Mouse (Mus musculus): Measurements from ENCODE around the gene Klhl2. TPM values are rescaled to one million over a fixed set of nuclear protein-coding genes. Genes with fewer than 3 reads are reported as not detected.

Klhl2 gene
- polyA plus RNA-seq (2015; fragmentation: Nextera tagmentation; extraction: Ambion mirVana): 5.4 and 8.6 TPM in 2 replicates

GRCm38 (mm10) chr8:64849897-64850541, at the start of gene Klhl2:
Gene Klhl2 (minus strand): TSS chr8:64850017.
- Histone ChIP-seq H3K27ac (replicated peaks) (peak within 1 kb of the TSS; percentile 74), H3K9me3 (no peaks in the 10 kb centered on the region), H3K27me3 (replicated peaks) (no peaks in the 10 kb centered on the region), H3K4me3 (peak within 1 kb of the TSS; percentile 95), H3K4me1 (peaks cover 32% of the 10 kb centered on the region), H3K9ac (peak within 1 kb of the TSS; percentile 92), H3K36me3 (no peaks in the 10 kb centered on the region), H3K4me2 (peak within 1 kb of the TSS; percentile 95)
- ATAC-seq (ENCODE audit: extremely low read depth, insufficient number of reproducible peaks, low FRiP score, low TSS enrichment): peak; percentile 80
- under 1% methylated on average over 32 of the region's 68 CpGs for WGBS

GRCm38 (mm10) chr8:64898710-64899109, 48.9 kb upstream of the Klhl2 start:
- Histone ChIP-seq H3K36me3 (no peaks in the 10 kb centered on the region), H3K4me2 (no peak overlapping the region), H3K4me3 (no peak overlapping the region), H3K9me3 (no peaks in the 10 kb centered on the region), H3K9ac (no peak overlapping the region), H3K27ac (replicated peaks) (no peak overlapping the region), H3K4me1 (no peaks in the 10 kb centered on the region), H3K27me3 (replicated peaks) (no peaks in the 10 kb centered on the region)
- ATAC-seq (ENCODE audit: extremely low read depth, insufficient number of reproducible peaks, low FRiP score, low TSS enrichment): no peak
- 28% methylated on average over 4 of the region's 4 CpGs for WGBS

GRCm38 (mm10) chr8:64896731-64897130, 46.9 kb upstream of the Klhl2 start:
- Histone ChIP-seq H3K36me3 (no peaks in the 10 kb centered on the region), H3K9ac (no peak overlapping the region), H3K4me2 (no peak overlapping the region), H3K4me3 (no peak overlapping the region), H3K9me3 (no peaks in the 10 kb centered on the region), H3K27me3 (replicated peaks) (no peaks in the 10 kb centered on the region), H3K4me1 (no peaks in the 10 kb centered on the region), H3K27ac (replicated peaks) (no peak overlapping the region)
- no peak for ATAC-seq (ENCODE audit: extremely low read depth, insufficient number of reproducible peaks, low FRiP score, low TSS enrichment)
- WGBS: 80% methylated on average over 5 of the region's 5 CpGs

GRCm38 (mm10) chr8:64880619-64881200, 30.9 kb upstream of the Klhl2 start:
- H3K9ac ChIP-seq: no peak overlapping the region
- peaks cover 2% of the 10 kb centered on the region; the same call in 1 of the 2 replicates for H3K9me3 ChIP-seq
- H3K36me3 ChIP-seq: no peaks in the 10 kb centered on the region
- peaks cover 8% of the 10 kb centered on the region for H3K4me1 ChIP-seq
- H3K4me3 ChIP-seq: peak overlapping the region; percentile 23
- 26% methylated on average over 13 of the region's 13 CpGs for WGBS
- H3K27me3 ChIP-seq (replicated peaks): no peaks in the 10 kb centered on the region
- no peak for ATAC-seq (ENCODE audit: extremely low read depth, insufficient number of reproducible peaks, low FRiP score, low TSS enrichment)
- H3K4me2 ChIP-seq: peak overlapping the region; percentile 54
- H3K27ac ChIP-seq (replicated peaks): no peak overlapping the region

- no peak for ATAC-seq (ENCODE audit: extremely low read depth, insufficient number of reproducible peaks, low FRiP score, low TSS enrichment)
- no peaks in the 10 kb centered on the region for H3K27me3 ChIP-seq (replicated peaks)
- H3K36me3 ChIP-seq: no peaks in the 10 kb centered on the region
- H3K4me2 ChIP-seq: no peak overlapping the region
- no peak overlapping the region for H3K27ac ChIP-seq (replicated peaks)
- no peaks in the 10 kb centered on the region for H3K9me3 ChIP-seq
- 74% methylated on average over 22 of the region's 22 CpGs for WGBS
- H3K9ac ChIP-seq: no peak overlapping the region
- H3K4me1 ChIP-seq: peaks cover 8% of the 10 kb centered on the region
- no peak overlapping the region for H3K4me3 ChIP-seq
Measured at GRCm38 (mm10) chr8:64877630-64878312, 28.0 kb upstream of the Klhl2 start.

- no peaks in the 10 kb centered on the region for H3K36me3 ChIP-seq
- peaks cover 14% of the 10 kb centered on the region for H3K4me1 ChIP-seq
- WGBS: 39% methylated on average over 12 of the region's 12 CpGs
- peak overlapping the region; percentile 47 for H3K9ac ChIP-seq
- no peak for ATAC-seq (ENCODE audit: extremely low read depth, insufficient number of reproducible peaks, low FRiP score, low TSS enrichment)
- peak overlapping the region; percentile 49 for H3K4me2 ChIP-seq
- H3K9me3 ChIP-seq: no peaks in the 10 kb centered on the region; the same call in 1 of the 2 replicates
- no peaks in the 10 kb centered on the region for H3K27me3 ChIP-seq (replicated peaks)
- H3K4me3 ChIP-seq: 0 out of 2 replicates have a peak overlapping the region, but pooled peaks have one; percentile 12
- peak overlapping the region; percentile 40 for H3K27ac ChIP-seq (replicated peaks)
Measured at GRCm38 (mm10) chr8:64871469-64872165, 21.8 kb upstream of the Klhl2 start.

- H3K27me3 ChIP-seq (replicated peaks): no peaks in the 10 kb centered on the region
- 27% methylated on average over 2 of the region's 2 CpGs for WGBS
- H3K27ac ChIP-seq (replicated peaks): no peak overlapping the region
- no peak for ATAC-seq (ENCODE audit: extremely low read depth, insufficient number of reproducible peaks, low FRiP score, low TSS enrichment)
- no peaks in the 10 kb centered on the region for H3K36me3 ChIP-seq
- H3K9me3 ChIP-seq: no peaks in the 10 kb centered on the region; the same call in 1 of the 2 replicates
- peaks cover 14% of the 10 kb centered on the region for H3K4me1 ChIP-seq
- no peak overlapping the region for H3K4me2 ChIP-seq
- H3K4me3 ChIP-seq: no peak overlapping the region
- H3K9ac ChIP-seq: no peak overlapping the region
Measured at GRCm38 (mm10) chr8:64870218-64870617, 20.4 kb upstream of the Klhl2 start.

GRCm38 (mm10) chr8:64849091-64849896, 523 bp downstream of the Klhl2 start:
- H3K36me3 ChIP-seq: no peaks in the 10 kb centered on the region
- H3K9me3 ChIP-seq: no peaks in the 10 kb centered on the region
- H3K4me1 ChIP-seq: peaks cover 40% of the 10 kb centered on the region
- peak overlapping the region; percentile 95 for H3K4me2 ChIP-seq
- peak overlapping the region; percentile 95 for H3K4me3 ChIP-seq
- H3K27ac ChIP-seq (replicated peaks): peak overlapping the region; percentile 74
- peak overlapping the region; percentile 92 for H3K9ac ChIP-seq
- H3K27me3 ChIP-seq (replicated peaks): no peaks in the 10 kb centered on the region
- ATAC-seq (ENCODE audit: extremely low read depth, insufficient number of reproducible peaks, low FRiP score, low TSS enrichment): peak; percentile 63
- WGBS: 1% methylated on average over 79 of the region's 100 CpGs

GRCm38 (mm10) chr8:64848245-64848785, 1.5 kb downstream of the Klhl2 start:
- Histone ChIP-seq H3K27me3 (replicated peaks) (no peaks in the 10 kb centered on the region), H3K4me1 (peaks cover 49% of the 10 kb centered on the region), H3K9me3 (no peaks in the 10 kb centered on the region), H3K27ac (replicated peaks) (no peak overlapping the region), H3K9ac (peak overlapping the region; percentile 92), H3K36me3 (no peaks in the 10 kb centered on the region), H3K4me2 (peak overlapping the region; percentile 95), H3K4me3 (peak overlapping the region; percentile 95)
- ATAC-seq (ENCODE audit: extremely low read depth, insufficient number of reproducible peaks, low FRiP score, low TSS enrichment): no peak
- 15% methylated on average over 8 of the region's 8 CpGs for WGBS

GRCm38 (mm10) chr8:64847650-64848049, 2.2 kb downstream of the Klhl2 start:
- WGBS: 32% methylated on average over 2 of the region's 2 CpGs
- no peak for ATAC-seq (ENCODE audit: extremely low read depth, insufficient number of reproducible peaks, low FRiP score, low TSS enrichment)
- no peaks in the 10 kb centered on the region for H3K36me3 ChIP-seq

More at GRCm38 (mm10) chr8:64847650-64848049, 2.2 kb downstream of the Klhl2 start:
- Histone ChIP-seq H3K4me3 (no peak overlapping the region), H3K27me3 (replicated peaks) (no peaks in the 10 kb centered on the region), H3K27ac (replicated peaks) (no peak overlapping the region), H3K4me2 (peak overlapping the region; percentile 95; the same call in 1 of the 2 replicates), H3K4me1 (peaks cover 55% of the 10 kb centered on the region), H3K9ac (no peak overlapping the region), H3K9me3 (no peaks in the 10 kb centered on the region)
